Mouse (Mus musculus): ENCODE measurements around the gene Rin2. TPM values are rescaled to one million over a fixed set of nuclear protein-coding genes. Genes with fewer than 3 reads are reported as not detected.

Gene Rin2
- total RNA-seq (2014; rRNA removed; ENCODE audit: low replicate concordance) (13.9 and 16.8 TPM in 2 replicates), polyA plus RNA-seq (2015; fragmentation: Nextera tagmentation; extraction: Ambion mirVana) (13.1 and 15.2 TPM in 2 replicates)

DNA sequence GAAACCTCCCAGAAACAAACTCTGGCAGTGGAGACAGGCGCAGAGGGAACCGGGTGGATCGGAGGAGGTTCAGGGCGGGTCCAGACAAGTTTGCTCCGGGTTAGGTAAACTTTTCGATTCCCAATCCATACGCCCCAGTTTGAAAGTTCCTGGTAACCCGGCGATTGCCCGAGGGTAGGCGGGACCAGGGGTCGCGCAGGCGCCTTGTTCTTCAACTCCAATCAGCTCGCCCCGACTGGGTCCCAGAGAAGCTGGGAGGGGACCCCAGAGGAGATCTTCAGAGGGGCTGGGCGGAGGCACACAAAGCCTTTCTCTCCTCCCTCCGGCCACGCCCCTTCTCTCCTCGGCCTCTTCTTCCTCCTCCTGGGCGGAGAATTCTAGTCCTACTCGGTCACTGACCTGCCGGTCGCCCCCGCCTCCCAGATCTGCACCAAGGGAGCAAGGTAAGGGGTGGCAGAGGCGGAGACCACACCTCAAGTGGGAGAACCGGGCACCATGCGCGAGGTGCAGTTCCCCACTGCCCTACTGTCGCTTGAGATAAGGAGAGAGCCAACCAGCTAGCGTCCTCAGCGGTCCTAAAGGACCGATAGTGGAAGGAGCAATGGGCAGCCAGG, at the start of gene Rin2:
Rin2 (plus strand) TSS at position 74 of the 614 bp plus-strand sequence.
- Histone ChIP-seq H3K4me1 (ENCODE audit: control insufficient read depth, insufficient read depth) (0 out of 2 replicates have a peak, but pooled peaks cover 6% of the 10 kb centered on the region), H3K27me3 (ENCODE audit: control insufficient read depth, insufficient read depth, low read length) (no peaks in the 10 kb centered on the region), H3K27ac (ENCODE audit: low read depth) (peak within 1 kb of the TSS; percentile 59), H3K4me3 (ENCODE audit: low read depth, low read length) (peak within 1 kb of the TSS; percentile 76), H3K9me3 (replicated peaks; ENCODE audit: control insufficient read depth, low read length) (peaks cover 4% of the 10 kb centered on the region; the same call in 1 of the 2 replicates), H3K4me2 (ENCODE audit: low read depth, low read length) (peak within 1 kb of the TSS; percentile 77), H3K36me3 (replicated peaks; ENCODE audit: control insufficient read depth, insufficient read depth, low read length) (no peaks in the 10 kb centered on the region), H3K9ac (replicated peaks; ENCODE audit: low read depth, low read length) (peak within 1 kb of the TSS; percentile 68)
- no peak for TF ChIP-seq EP300 (IDR thresholded peaks at IDR 0.05; ENCODE audit: low read depth)
- no peak for TF ChIP-seq CTCF (IDR thresholded peaks at IDR 0.05; ENCODE audit: low read depth)
- ATAC-seq (ENCODE audit: insufficient read depth, low read depth): peak; percentile 57
- under 1% methylated on average over 32 of the region's 33 CpGs for WGBS
- DNase-seq (ENCODE audit: low spot score): peak; percentile 64

DNA sequence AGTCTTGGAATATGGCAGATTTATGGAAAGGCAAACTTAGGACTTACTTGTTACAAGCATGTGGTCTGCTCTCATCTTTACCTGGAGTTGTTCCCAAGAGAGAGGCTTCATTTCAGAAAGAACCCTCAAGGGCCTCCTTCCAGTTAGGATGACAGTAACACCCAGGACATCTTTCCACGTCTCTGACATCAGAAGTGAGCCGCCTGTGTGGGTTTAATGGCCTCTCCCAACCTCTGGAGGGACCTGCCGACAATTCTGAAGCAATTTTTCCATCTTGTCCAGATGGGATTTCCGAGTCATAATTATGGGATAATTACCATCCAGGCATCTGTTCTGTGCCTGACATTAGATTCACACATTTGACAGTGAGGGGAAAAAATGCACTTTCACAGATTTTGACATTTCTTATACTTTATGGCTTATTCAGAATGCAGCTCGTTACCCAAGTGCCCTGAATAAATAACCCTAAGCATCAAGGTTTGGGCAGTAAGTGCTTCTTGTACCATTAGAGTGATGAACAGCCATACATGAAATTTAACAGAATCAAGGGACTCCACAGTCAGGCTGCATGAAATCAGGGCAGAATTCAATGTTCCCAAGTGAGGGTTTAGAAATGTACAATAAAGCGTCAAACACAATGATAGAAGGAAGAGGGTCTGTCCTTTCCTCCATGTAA, 43.8 kb upstream of the Rin2 start:
- H3K36me3 ChIP-seq (replicated peaks; ENCODE audit: control insufficient read depth, insufficient read depth, low read length): no peaks in the 10 kb centered on the region
- no peaks in the 10 kb centered on the region for H3K9me3 ChIP-seq (replicated peaks; ENCODE audit: control insufficient read depth, low read length)
- TF ChIP-seq EP300 (IDR thresholded peaks at IDR 0.05; ENCODE audit: low read depth): no peak
- no peak for TF ChIP-seq CTCF (IDR thresholded peaks at IDR 0.05; ENCODE audit: low read depth)
- H3K4me1 ChIP-seq (ENCODE audit: control insufficient read depth, insufficient read depth): no peaks in the 10 kb centered on the region
- ATAC-seq (ENCODE audit: insufficient read depth, low read depth): no peak
- no peak for DNase-seq (ENCODE audit: low spot score)
- H3K27me3 ChIP-seq (ENCODE audit: control insufficient read depth, insufficient read depth, low read length): no peaks in the 10 kb centered on the region
- H3K9ac ChIP-seq (replicated peaks; ENCODE audit: low read depth, low read length): no peak overlapping the region
- 85% methylated on average over 6 of the region's 6 CpGs for WGBS
- no peak overlapping the region for H3K27ac ChIP-seq (ENCODE audit: low read depth)
- H3K4me3 ChIP-seq (ENCODE audit: low read depth, low read length): no peak overlapping the region
- no peak overlapping the region for H3K4me2 ChIP-seq (ENCODE audit: low read depth, low read length)

DNA sequence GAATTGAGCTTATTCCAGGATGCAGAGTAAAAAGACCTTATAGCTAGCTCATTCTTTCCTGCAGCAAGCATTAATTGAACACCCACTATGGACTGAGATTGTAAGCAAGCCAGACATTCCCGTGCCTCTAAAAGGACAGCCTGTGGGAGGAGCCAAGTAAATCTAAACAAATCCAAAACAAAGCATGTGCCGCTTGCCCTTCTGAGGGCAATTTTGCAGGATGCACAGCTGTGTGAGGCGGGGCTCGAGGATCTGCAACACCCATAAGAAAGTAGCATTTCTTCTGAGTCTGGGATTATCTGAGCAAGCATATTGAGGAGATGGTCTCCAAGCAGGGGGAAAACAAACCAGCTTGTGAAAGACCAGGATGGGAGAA, 43.2 kb upstream of the Rin2 start:
- TF ChIP-seq CTCF (IDR thresholded peaks at IDR 0.05; ENCODE audit: low read depth) (no peak), EP300 (IDR thresholded peaks at IDR 0.05; ENCODE audit: low read depth) (no peak)
- H3K9ac ChIP-seq (replicated peaks; ENCODE audit: low read depth, low read length): no peak overlapping the region
- no peaks in the 10 kb centered on the region for H3K36me3 ChIP-seq (replicated peaks; ENCODE audit: control insufficient read depth, insufficient read depth, low read length)
- no peaks in the 10 kb centered on the region for H3K27me3 ChIP-seq (ENCODE audit: control insufficient read depth, insufficient read depth, low read length)
- H3K9me3 ChIP-seq (replicated peaks; ENCODE audit: control insufficient read depth, low read length): no peaks in the 10 kb centered on the region
- H3K4me2 ChIP-seq (ENCODE audit: low read depth, low read length): no peak overlapping the region
- ATAC-seq (ENCODE audit: insufficient read depth, low read depth): no peak
- no peak overlapping the region for H3K4me3 ChIP-seq (ENCODE audit: low read depth, low read length)
- DNase-seq (ENCODE audit: low spot score): no peak
- no peak overlapping the region for H3K27ac ChIP-seq (ENCODE audit: low read depth)
- WGBS: 56% methylated on average over 4 of the region's 4 CpGs
- no peaks in the 10 kb centered on the region for H3K4me1 ChIP-seq (ENCODE audit: control insufficient read depth, insufficient read depth)

DNA sequence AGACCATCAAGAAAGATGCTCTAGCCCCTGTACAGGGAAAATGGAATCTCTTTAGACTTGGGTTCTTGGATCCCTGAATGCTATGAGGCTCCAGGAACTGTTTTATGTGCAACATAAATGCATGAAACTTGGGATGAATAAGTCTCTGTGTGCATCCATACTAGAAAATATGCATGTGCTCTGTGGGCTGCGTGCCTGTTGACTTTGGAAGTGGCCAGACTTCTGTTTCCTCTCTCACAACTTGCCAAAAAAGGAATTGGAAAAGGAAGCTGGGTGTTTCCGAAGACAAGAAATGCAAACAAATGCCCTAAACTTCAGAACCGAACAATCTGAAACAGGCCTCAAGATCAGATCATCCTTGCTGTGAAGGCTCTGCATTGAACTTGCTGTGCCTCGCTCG, 41.2 kb upstream of the Rin2 start:
- Histone ChIP-seq H3K9me3 (replicated peaks; ENCODE audit: control insufficient read depth, low read length) (no peaks in the 10 kb centered on the region), H3K9ac (replicated peaks; ENCODE audit: low read depth, low read length) (no peak overlapping the region), H3K27me3 (ENCODE audit: control insufficient read depth, insufficient read depth, low read length) (no peaks in the 10 kb centered on the region), H3K4me1 (ENCODE audit: control insufficient read depth, insufficient read depth) (no peaks in the 10 kb centered on the region), H3K4me3 (ENCODE audit: low read depth, low read length) (no peak overlapping the region), H3K4me2 (ENCODE audit: low read depth, low read length) (no peak overlapping the region), H3K36me3 (replicated peaks; ENCODE audit: control insufficient read depth, insufficient read depth, low read length) (no peaks in the 10 kb centered on the region), H3K27ac (ENCODE audit: low read depth) (0 out of 2 replicates have a peak overlapping the region, but pooled peaks have one; percentile 6)
- ATAC-seq (ENCODE audit: insufficient read depth, low read depth) (no peak), DNase-seq (ENCODE audit: low spot score) (peak; percentile 41)
- TF ChIP-seq CTCF (IDR thresholded peaks at IDR 0.05; ENCODE audit: low read depth) (no peak), EP300 (IDR thresholded peaks at IDR 0.05; ENCODE audit: low read depth) (no peak)
- WGBS: 54% methylated on average over 5 of the region's 5 CpGs

GRCm38 (mm10) chr2:145640255-145640984, 34.6 kb upstream of the Rin2 start:
- 84% methylated on average over 21 of the region's 21 CpGs for WGBS
- DNase-seq (ENCODE audit: low spot score): no peak
- no peak for ATAC-seq (ENCODE audit: insufficient read depth, low read depth)
- H3K4me1 ChIP-seq (ENCODE audit: control insufficient read depth, insufficient read depth): no peaks in the 10 kb centered on the region
- H3K36me3 ChIP-seq (replicated peaks; ENCODE audit: control insufficient read depth, insufficient read depth, low read length): no peaks in the 10 kb centered on the region
- no peaks in the 10 kb centered on the region for H3K9me3 ChIP-seq (replicated peaks; ENCODE audit: control insufficient read depth, low read length)
- no peak for TF ChIP-seq CTCF (IDR thresholded peaks at IDR 0.05; ENCODE audit: low read depth)
- TF ChIP-seq EP300 (IDR thresholded peaks at IDR 0.05; ENCODE audit: low read depth): no peak
- H3K4me3 ChIP-seq (ENCODE audit: low read depth, low read length): no peak overlapping the region
- H3K27ac ChIP-seq (ENCODE audit: low read depth): no peak overlapping the region
- no peaks in the 10 kb centered on the region for H3K27me3 ChIP-seq (ENCODE audit: control insufficient read depth, insufficient read depth, low read length)
- no peak overlapping the region for H3K4me2 ChIP-seq (ENCODE audit: low read depth, low read length)
- no peak overlapping the region for H3K9ac ChIP-seq (replicated peaks; ENCODE audit: low read depth, low read length)
